Mouse (Mus musculus) neural tube, embryonic 15.5 days (tissue): ENCODE measurements around the gene Arl6. TPM values are rescaled to one million over a fixed set of nuclear protein-coding genes. Genes with fewer than 3 reads are reported as not detected.

Experiments
- ATAC-seq: fragments of 200-750 bp; cut with Nextera tagmentation; 2 replicates; pipeline ENCODE4 v1.8.0; 2017; ENCODE audit warnings: mild to moderate bottlenecking, moderate TSS enrichment, moderate library complexity; ENCODE audit not compliant: low FRiP score
- H3K27ac ChIP-seq: fragments of 300-500 bp; sonication (generic); replicated peaks from 2 replicates; pipeline ENCODE4 v1.5.1; 2015; ENCODE audit warnings: mild to moderate bottlenecking, inconsistent platforms
- H3K27me3 ChIP-seq: fragments of 300-500 bp; sonication (generic); replicated peaks from 2 replicates; pipeline ENCODE4 v1.6.1; 2015; ENCODE audit warnings: inconsistent platforms
- H3K36me3 ChIP-seq: fragments of 300-500 bp; sonication (generic); 2 replicates; pipeline ENCODE4 v1.6.1; 2015; ENCODE audit warnings: inconsistent platforms
- H3K4me1 ChIP-seq: fragments of 300-500 bp; sonication (generic); 2 replicates; pipeline ENCODE4 v1.6.1; 2015; ENCODE audit warnings: inconsistent platforms
- H3K4me2 ChIP-seq: fragments of 300-500 bp; sonication (generic); 2 replicates; pipeline ENCODE4 v1.6.1; 2015; ENCODE audit warnings: inconsistent platforms, mild to moderate bottlenecking, moderate library complexity
- H3K4me3 ChIP-seq: fragments of 300-500 bp; sonication (generic); replicated peaks from 2 replicates; pipeline ENCODE4 v1.5.1; 2015; ENCODE audit warnings: mild to moderate bottlenecking, inconsistent platforms
- H3K9ac ChIP-seq: fragments of 300-500 bp; sonication (generic); replicated peaks from 2 replicates; pipeline ENCODE4 v1.6.1; 2015; ENCODE audit warnings: mild to moderate bottlenecking, inconsistent platforms
- H3K9me3 ChIP-seq: fragments of 300-500 bp; sonication (generic); replicated peaks from 2 replicates; pipeline ENCODE4 v1.6.1; 2016; ENCODE audit warnings: inconsistent platforms
- WGBS: fragments of 180-500 bp; shearing (Covaris S2); methylation state at CpG from one replicate; pipeline ENCODE4 v1.1.7; 2015; ENCODE audit warnings: mixed read lengths; 5-methylcytosine and 5-hydroxymethylcytosine counted together
- polyA plus RNA-seq: library from polyadenylated mRNA; unstranded; fragments of >200 nt; fragmentation: Nextera tagmentation; extraction: Ambion mirVana; gene quantifications from 2 replicates; pipeline ENCODE4 v1.2.1, GENCODE M21; 2015

Arl6 gene
- 46.5 and 51.2 TPM in 2 replicates for polyA plus RNA-seq

GRCm38 (mm10) chr16:59639102-59639691 is at the start of gene Arl6:
Gene Arl6, minus strand, starts transcription at chr16:59639391.
- no peaks in the 10 kb centered on the region for H3K36me3 ChIP-seq
- peak; percentile 98 for ATAC-seq
- peak within 1 kb of the TSS; percentile 98 for H3K27ac ChIP-seq
- peak within 1 kb of the TSS; percentile 59 for H3K4me2 ChIP-seq
- H3K4me1 ChIP-seq: peaks cover 13% of the 10 kb centered on the region
- H3K9ac ChIP-seq: peak within 1 kb of the TSS; percentile 65
- peak within 1 kb of the TSS; percentile 72 for H3K4me3 ChIP-seq
- H3K9me3 ChIP-seq: no peaks in the 10 kb centered on the region
- under 1% methylated on average over 46 of the region's 46 CpGs for WGBS
- no peaks in the 10 kb centered on the region for H3K27me3 ChIP-seq

GRCm38 (mm10) chr16:59685135-59685534 is 45.9 kb upstream of the Arl6 start:
- no peaks in the 10 kb centered on the region for H3K9me3 ChIP-seq
- H3K4me2 ChIP-seq: no peak overlapping the region
- H3K27me3 ChIP-seq: no peaks in the 10 kb centered on the region
- no peak for ATAC-seq
- no peaks in the 10 kb centered on the region for H3K36me3 ChIP-seq
- H3K9ac ChIP-seq: no peak overlapping the region
- H3K4me3 ChIP-seq: no peak overlapping the region
- peaks cover 3% of the 10 kb centered on the region; the same call in 1 of the 2 replicates for H3K4me1 ChIP-seq
- 65% methylated on average over 5 of the region's 5 CpGs for WGBS
- H3K27ac ChIP-seq: no peak overlapping the region

DNA sequence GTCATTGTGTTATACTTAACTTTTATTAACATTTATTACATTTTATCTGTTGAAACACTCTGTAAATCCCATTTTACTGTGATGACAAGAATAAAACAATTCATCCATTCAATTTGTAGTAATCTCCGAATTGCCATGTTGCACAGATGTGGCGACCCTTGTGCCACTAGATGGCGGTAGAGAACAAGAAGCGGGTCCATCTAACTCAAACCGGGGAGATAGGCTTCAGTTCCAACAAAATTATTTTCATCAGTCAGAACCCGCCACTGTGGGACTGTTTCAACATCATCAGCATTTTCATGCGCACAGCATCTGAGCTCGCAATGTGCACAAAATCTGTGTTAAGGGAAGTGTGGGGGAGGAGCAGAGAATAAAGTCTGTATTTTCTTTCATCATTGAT is 44.2 kb upstream of the Arl6 start:
- Histone ChIP-seq H3K9ac (no peak overlapping the region), H3K27ac (no peak overlapping the region), H3K36me3 (no peaks in the 10 kb centered on the region), H3K4me1 (peaks cover 3% of the 10 kb centered on the region; the same call in 1 of the 2 replicates), H3K4me3 (no peak overlapping the region), H3K27me3 (no peaks in the 10 kb centered on the region), H3K4me2 (peak overlapping the region; percentile 40), H3K9me3 (no peaks in the 10 kb centered on the region)
- 3% methylated on average over 8 of the region's 8 CpGs for WGBS
- peak; percentile 86 for ATAC-seq

- ATAC-seq: no peak
- WGBS: 86% methylated on average over 8 of the region's 8 CpGs
- H3K27me3 ChIP-seq: no peaks in the 10 kb centered on the region
These were observed 43.2 kb upstream of the Arl6 start for GRCm38 (mm10) chr16:59682216-59682891.

DNA sequence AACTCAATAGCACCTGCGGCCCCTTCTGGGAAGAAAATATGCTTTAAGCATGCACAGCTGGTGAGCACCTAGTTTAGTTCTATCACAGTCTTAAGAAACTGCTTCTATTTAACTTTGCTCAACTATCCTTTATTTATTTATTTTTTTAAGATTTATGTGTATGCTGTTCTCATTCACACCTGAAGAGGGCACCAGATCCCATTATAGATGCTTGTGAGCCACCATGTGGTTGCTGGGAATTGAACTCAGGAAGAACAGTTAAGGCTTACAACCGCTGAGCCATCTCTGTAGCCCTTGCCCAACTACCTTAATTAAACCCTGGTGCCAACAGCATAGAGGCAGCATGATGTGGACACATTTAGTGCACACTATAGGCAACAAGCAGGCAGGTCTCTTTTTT is 27.7 kb upstream of the Arl6 start:
- Histone ChIP-seq H3K4me3 (no peak overlapping the region), H3K36me3 (no peaks in the 10 kb centered on the region), H3K27ac (no peak overlapping the region), H3K4me1 (no peaks in the 10 kb centered on the region), H3K4me2 (no peak overlapping the region), H3K27me3 (no peaks in the 10 kb centered on the region), H3K9me3 (no peaks in the 10 kb centered on the region), H3K9ac (no peak overlapping the region)
- 93% methylated on average over 2 of the region's 2 CpGs for WGBS
- no peak for ATAC-seq

More at GRCm38 (mm10) chr16:59682216-59682891, 43.2 kb upstream of the Arl6 start:
- Histone ChIP-seq H3K9ac (no peak overlapping the region), H3K36me3 (no peaks in the 10 kb centered on the region), H3K4me2 (no peak overlapping the region), H3K27ac (no peak overlapping the region), H3K9me3 (no peaks in the 10 kb centered on the region), H3K4me1 (peaks cover 3% of the 10 kb centered on the region; the same call in 1 of the 2 replicates), H3K4me3 (no peak overlapping the region)

- ATAC-seq: no peak
- Histone ChIP-seq H3K27ac (no peak overlapping the region), H3K4me2 (no peak overlapping the region), H3K9me3 (no peaks in the 10 kb centered on the region), H3K4me1 (peaks cover 4% of the 10 kb centered on the region; the same call in 1 of the 2 replicates), H3K9ac (no peak overlapping the region), H3K27me3 (no peaks in the 10 kb centered on the region), H3K36me3 (no peaks in the 10 kb centered on the region), H3K4me3 (no peak overlapping the region)
- 52% methylated on average over 2 of the region's 2 CpGs for WGBS
These were observed 4.6 kb upstream of the Arl6 start for GRCm38 (mm10) chr16:59643766-59644165.

- Histone ChIP-seq H3K4me1 (peaks cover 13% of the 10 kb centered on the region), H3K27me3 (no peaks in the 10 kb centered on the region), H3K36me3 (no peaks in the 10 kb centered on the region), H3K9ac (no peak overlapping the region; the same call in 1 of the 2 replicates), H3K9me3 (no peaks in the 10 kb centered on the region), H3K27ac (peak overlapping the region; percentile 98; the same call in 1 of the 2 replicates), H3K4me2 (peak overlapping the region; percentile 59), H3K4me3 (no peak overlapping the region)
- no peak for ATAC-seq
- WGBS: 88% methylated on average over 3 of the region's 3 CpGs
These were observed 794 bp upstream of the Arl6 start for GRCm38 (mm10) chr16:59639985-59640384.

- Histone ChIP-seq H3K27ac (no peak overlapping the region), H3K27me3 (no peaks in the 10 kb centered on the region), H3K4me2 (no peak overlapping the region), H3K4me1 (peaks cover 10% of the 10 kb centered on the region), H3K9ac (no peak overlapping the region), H3K4me3 (no peak overlapping the region), H3K9me3 (no peaks in the 10 kb centered on the region), H3K36me3 (peaks cover 6% of the 10 kb centered on the region)
- no peak for ATAC-seq
- WGBS: 75% methylated on average over 2 of the region's 2 CpGs
These were observed 4.6 kb downstream of the Arl6 start for GRCm38 (mm10) chr16:59634598-59634997.

- Histone ChIP-seq H3K27ac (no peak overlapping the region), H3K4me3 (no peak overlapping the region), H3K27me3 (no peaks in the 10 kb centered on the region), H3K36me3 (no peaks in the 10 kb centered on the region), H3K9me3 (no peaks in the 10 kb centered on the region), H3K9ac (no peak overlapping the region), H3K4me1 (no peaks in the 10 kb centered on the region), H3K4me2 (no peak overlapping the region)
- 92% methylated on average over 2 of the region's 2 CpGs for whole genome bisulfite sequencing
- no peak for ATAC-seq
These were observed 17.6 kb downstream of the Arl6 start for GRCm38 (mm10) chr16:59621554-59621953.

DNA sequence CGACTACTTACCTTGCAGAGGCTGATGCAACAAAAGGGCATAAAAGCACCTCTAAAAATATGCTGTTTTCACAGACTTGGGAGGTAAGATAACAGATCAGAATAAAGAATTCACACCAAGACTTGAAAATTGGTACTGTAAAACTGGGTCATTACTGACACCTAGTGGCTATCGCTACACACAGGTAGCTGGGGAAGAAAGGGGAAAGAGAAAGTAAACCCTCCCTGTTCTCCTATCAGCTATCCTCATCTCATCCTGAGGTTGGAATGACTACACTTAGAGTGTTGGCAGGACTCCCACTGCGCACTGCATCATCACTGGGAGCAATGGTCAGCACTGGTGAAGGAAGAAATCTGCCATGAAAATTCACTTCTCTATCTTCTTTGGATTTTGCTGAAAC is 22.0 kb downstream of the Arl6 start:
- Histone ChIP-seq H3K4me1 (no peaks in the 10 kb centered on the region), H3K4me2 (no peak overlapping the region), H3K9ac (no peak overlapping the region), H3K4me3 (no peak overlapping the region), H3K36me3 (no peaks in the 10 kb centered on the region), H3K9me3 (no peaks in the 10 kb centered on the region), H3K27ac (no peak overlapping the region), H3K27me3 (no peaks in the 10 kb centered on the region)
- WGBS: 42% methylated on average over 3 of the region's 3 CpGs
- ATAC-seq: peak; percentile 69

GRCm38 (mm10) chr16:59615675-59616074 is 23.5 kb downstream of the Arl6 start:
- Histone ChIP-seq H3K9ac (no peak overlapping the region), H3K27ac (no peak overlapping the region), H3K4me2 (no peak overlapping the region), H3K27me3 (no peaks in the 10 kb centered on the region), H3K4me1 (no peaks in the 10 kb centered on the region), H3K4me3 (no peak overlapping the region), H3K9me3 (no peaks in the 10 kb centered on the region), H3K36me3 (peaks cover 5% of the 10 kb centered on the region; the same call in 1 of the 2 replicates)
- WGBS: 74% methylated on average over 3 of the region's 3 CpGs
- no peak for ATAC-seq

GRCm38 (mm10) chr16:59610750-59611149 is 28.4 kb downstream of the Arl6 start:
- Histone ChIP-seq H3K9me3 (no peaks in the 10 kb centered on the region), H3K27me3 (no peaks in the 10 kb centered on the region), H3K27ac (no peak overlapping the region), H3K4me1 (no peaks in the 10 kb centered on the region), H3K4me3 (no peak overlapping the region), H3K4me2 (no peak overlapping the region), H3K9ac (no peak overlapping the region), H3K36me3 (peaks cover 5% of the 10 kb centered on the region; the same call in 1 of the 2 replicates)
- 91% methylated on average over 1 of the region's 1 CpGs for WGBS
- ATAC-seq: no peak
